Mouse (Mus musculus) heart, adult 9 months (tissue): ENCODE measurements around the gene Smg5.
"Not testable (repeated sequence)": the region's sequence is repeated elsewhere in the genome, so short reads cannot be mapped to it uniquely, and the experiment has no call there.

ENCODE experiments used
- DNase-seq, 2 experiments: peaks; one replicate each; pipeline ENCODE4 v3.0.0; 2022; ENCODE audit warnings: low spot score in 2 of 2

Gene Smg5

GRCm38 (mm10) chr3:88336058-88337013, at the start of gene Smg5, which contains the start of gene Tmem79:
TSS of gene Smg5 (plus strand) at chr3:88336260.
TSS of gene Tmem79 (minus strand) at chr3:88336148.
- DNase-seq: peak; percentile 96 to 97

GRCm38 (mm10) chr3:88287110-88287509, 49.0 kb upstream of the Smg5 start, which contains the start of gene Gm38392:
TSS of gene Gm38392 (minus strand) at chr3:88287210.
- no peak for DNase-seq

- DNase-seq: not testable (repeated sequence)
These were observed 47.8 kb upstream of the Smg5 start for GRCm38 (mm10) chr3:88288133-88288713.

- DNase-seq: peak in 1 of 2 experiments; percentile 3
These were observed 44.1 kb upstream of the Smg5 start for GRCm38 (mm10) chr3:88291970-88292369.

GRCm38 (mm10) chr3:88295272-88295671, 40.8 kb upstream of the Smg5 start:
- DNase-seq: not testable (repeated sequence)

GRCm38 (mm10) chr3:88296110-88296560, 39.9 kb upstream of the Smg5 start:
- DNase-seq: no peak

GRCm38 (mm10) chr3:88296561-88297318, 39.3 kb upstream of the Smg5 start, which contains the start of the genes Tsacc and Cct3:
TSS of gene Tsacc (minus strand) at chr3:88296999.
TSS of gene Cct3 (plus strand) at chr3:88297116.
- peak; percentile 99 to 100 for DNase-seq

- no peak for DNase-seq
These were observed 38.7 kb upstream of the Smg5 start for GRCm38 (mm10) chr3:88297321-88297851.

GRCm38 (mm10) chr3:88299172-88299571, 36.9 kb upstream of the Smg5 start:
- DNase-seq: no peak

- peak; percentile 68 to 73 for DNase-seq
These were observed 11.1 kb upstream of the Smg5 start, which contains the start of gene Glmp for GRCm38 (mm10) chr3:88324951-88325405. TSS of gene Glmp (plus strand) at chr3:88325023.

- DNase-seq: no peak
These were observed 7.1 kb upstream of the Smg5 start for GRCm38 (mm10) chr3:88328956-88329355.

GRCm38 (mm10) chr3:88331282-88331681, 4.8 kb upstream of the Smg5 start:
- peak in 1 of 2 experiments; percentile 28 for DNase-seq

- DNase-seq: no peak
These were observed 1.9 kb upstream of the Smg5 start for GRCm38 (mm10) chr3:88334029-88334658.

GRCm38 (mm10) chr3:88334902-88335435, 1.1 kb upstream of the Smg5 start:
- DNase-seq: no peak

- DNase-seq: peak in 1 of 2 experiments; percentile 35
These were observed 515 bp upstream of the Smg5 start for GRCm38 (mm10) chr3:88335436-88336053.

- no peak for DNase-seq
These were observed 1.4 kb downstream of the Smg5 start for GRCm38 (mm10) chr3:88337367-88338020.

GRCm38 (mm10) chr3:88338316-88338715, 2.3 kb downstream of the Smg5 start:
- DNase-seq: no peak

- no peak for DNase-seq
These were observed 2.9 kb downstream of the Smg5 start for GRCm38 (mm10) chr3:88339006-88339405.

- no peak for DNase-seq
These were observed 14.7 kb downstream of the Smg5 start for GRCm38 (mm10) chr3:88350732-88351131.
